Mouse (Mus musculus) layer of hippocampus, postnatal 10 days (tissue): ENCODE results near the gene Jakmip3. TPM values are rescaled to one million over a fixed set of nuclear protein-coding genes. Genes with fewer than 3 reads are reported as not detected.

ENCODE experiments used
- DNase-seq, 2 experiments: peaks; one replicate each; pipeline ENCODE4 v3.0.0; 2021; ENCODE audit warnings: low spot score in 2 of 2
- total RNA-seq, 2 experiments: library from RNA; stranded (reverse); gene quantifications; 2 replicates each; pipeline ENCODE4 v1.2.3; 2021

Gene Jakmip3
- total RNA-seq, 2 experiments from 2014 or later: 54.6 to 60.2 TPM

DNA sequence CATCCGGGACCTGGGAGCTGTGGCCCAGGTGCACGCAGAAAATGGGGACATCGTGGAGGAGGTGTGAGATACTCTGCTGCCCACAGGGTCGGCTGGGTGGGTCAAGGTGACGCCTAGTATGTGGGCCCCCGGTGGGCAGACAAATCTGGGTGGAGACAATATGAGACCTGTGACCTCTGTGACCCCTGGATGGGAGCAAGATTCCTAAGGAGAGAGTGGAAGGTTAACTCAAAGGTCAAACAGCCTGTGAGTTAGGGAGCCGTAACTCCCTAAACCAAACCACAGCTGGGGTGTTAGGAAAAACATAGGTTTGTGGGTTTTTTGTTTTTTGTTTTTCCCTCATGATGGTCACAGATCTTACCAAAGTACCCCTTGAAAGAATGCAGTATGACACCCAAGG lies 153.3 kb downstream of the Jakmip3 start:
- no peak for DNase-seq

DNA sequence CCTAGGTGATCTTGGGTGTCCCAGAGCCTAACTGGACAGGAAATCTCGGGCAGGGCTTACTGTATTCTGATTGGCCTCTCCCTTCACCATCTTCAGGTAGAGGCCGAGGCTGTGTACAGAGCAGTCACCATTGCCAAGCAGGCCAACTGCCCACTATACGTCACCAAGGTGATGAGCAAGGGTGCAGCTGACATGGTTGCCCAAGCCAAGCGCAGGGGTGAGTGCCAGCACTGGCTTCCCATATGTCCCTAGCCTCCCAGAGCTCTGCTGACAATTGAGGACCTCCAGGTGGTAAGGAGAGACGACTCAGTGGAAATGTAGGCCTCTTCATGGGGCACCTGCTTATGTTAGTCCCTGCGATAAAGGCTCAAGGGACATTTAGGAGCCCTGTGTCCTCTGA lies 154.2 kb downstream of the Jakmip3 start:
- DNase-seq: no peak

DNA sequence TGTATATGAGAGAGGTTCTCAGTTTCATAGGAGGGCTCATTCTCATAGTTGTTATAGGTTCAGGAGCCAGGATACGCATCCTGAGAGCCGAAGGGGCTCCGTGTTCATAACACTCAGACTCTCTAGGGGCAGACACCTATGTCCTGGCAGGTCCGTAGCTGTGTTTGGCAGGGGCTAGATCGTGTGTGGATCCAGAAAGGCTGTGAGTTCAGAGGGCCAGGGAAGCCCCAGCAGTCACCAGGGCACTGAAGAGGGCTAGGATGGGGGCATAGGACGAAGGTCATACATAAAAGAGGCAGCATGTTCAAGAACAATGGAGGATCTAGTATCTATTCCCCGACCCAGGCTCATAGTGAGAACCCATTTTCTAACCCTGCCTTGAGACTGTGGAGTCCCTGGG lies 154.8 kb downstream of the Jakmip3 start:
- no peak for DNase-seq

DNA sequence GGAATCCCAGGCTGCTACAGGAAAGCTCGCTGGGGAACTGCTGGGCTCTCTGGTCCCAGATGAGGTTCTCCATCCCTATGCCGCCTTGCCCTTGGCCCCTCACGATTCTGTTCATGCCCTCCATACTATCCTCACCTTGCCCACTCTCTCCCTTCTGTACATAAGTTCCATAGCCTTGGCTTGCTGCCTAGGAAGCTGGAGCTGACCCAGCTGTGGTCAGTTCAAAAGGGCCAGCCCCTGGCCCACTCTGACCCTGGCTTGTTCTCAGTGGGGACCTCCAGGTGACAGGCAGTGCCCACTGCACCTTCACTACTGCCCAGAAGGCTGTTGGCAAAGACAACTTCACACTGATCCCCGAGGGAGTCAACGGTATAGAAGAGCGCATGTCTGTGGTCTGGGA lies 155.9 kb downstream of the Jakmip3 start:
- no peak for DNase-seq

DNA sequence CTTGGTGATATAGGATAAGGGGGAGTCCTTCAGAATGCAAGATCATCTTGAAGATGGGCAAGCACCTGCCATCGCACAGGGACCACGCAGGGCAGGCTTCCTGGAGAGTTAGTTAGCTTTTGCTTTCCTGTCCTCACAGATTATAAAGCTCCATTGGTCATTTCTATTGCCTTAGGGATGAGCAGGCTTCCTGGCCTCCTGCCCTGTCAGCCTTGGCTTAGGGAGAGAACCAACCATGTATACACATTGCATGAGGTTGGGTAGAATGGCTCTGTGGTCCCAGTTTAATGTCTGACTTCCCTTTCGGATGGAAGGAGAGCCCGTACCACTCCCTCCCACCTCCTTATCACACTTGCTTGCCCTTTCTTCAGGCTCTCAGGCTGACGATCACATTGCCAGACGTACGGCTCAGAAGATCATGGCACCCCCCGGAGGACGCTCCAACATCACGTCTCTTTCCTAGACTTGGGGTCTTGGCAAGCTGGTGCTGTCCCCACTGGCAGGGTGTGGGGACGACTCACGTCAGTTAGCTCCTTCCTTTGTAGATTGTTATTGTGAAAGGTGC lies 160.1 kb downstream of the Jakmip3 start:
- DNase-seq: no peak

DNA sequence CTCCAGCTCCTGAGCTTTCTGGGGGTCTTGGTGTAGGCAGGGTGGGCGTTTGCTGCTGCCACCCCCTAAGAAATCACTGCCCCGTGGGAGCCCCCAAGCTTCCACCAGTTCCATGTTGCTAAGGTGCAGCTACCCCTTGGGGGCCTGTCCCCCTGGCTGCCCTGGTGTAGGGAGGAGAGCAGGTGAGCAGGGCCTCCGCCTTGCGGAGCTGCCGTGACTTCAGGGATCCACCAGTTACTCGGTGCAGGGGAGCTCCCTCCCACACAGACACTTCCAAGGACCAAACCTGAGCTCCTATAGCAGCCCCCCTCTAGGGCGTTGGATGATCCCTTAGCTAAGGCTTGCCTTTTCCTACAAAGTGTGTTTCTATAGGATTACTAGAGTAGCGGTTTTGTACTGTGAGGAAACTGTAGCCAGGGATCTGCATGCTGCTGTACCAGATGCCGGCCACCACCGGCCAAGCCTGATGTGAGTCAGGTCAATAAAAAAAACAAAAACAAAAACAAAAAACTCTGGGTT lies 160.8 kb downstream of the Jakmip3 start:
- DNase-seq: no peak

DNA sequence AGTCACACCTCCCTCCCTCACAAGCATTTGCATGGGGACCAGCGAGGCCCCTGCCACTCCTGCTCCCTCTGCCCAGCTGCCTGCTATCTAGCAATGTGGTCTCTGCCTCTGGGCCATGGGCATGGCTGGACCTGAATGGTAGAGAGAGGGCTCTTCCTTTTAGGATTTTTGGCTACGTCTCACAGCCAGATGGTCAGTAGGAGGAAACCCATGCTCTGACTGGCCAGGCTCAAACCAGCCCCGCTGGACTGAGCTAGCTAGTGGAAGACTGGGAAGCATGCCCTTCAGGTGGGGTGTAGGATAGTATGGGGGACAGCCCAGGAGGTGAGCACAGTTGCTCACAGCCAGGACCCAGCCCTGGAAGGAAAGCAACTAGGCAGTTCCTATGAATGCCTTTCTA lies 161.3 kb downstream of the Jakmip3 start:
- peak in 1 of 2 experiments; percentile 24 for DNase-seq

DNA sequence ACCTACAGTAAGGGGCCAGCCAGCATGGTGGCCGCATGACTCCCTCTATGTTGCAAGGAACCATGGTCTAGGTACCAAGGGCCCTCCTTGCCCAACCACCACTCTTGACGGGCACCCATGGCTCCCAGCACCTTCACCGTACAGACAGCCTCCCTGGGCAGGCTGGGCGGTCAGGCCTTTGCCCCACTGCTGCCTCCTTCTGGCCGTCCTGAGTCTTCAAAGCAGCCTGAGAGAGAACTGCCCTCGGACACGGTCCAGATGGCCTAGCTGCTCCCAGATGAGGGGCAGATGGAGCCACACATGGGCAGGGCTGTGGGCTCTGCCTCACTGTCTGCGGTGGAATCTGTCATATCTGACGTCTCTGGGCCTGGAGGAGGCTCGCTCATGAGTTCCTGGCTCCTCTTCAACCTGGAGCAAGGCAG lies 163.4 kb downstream of the Jakmip3 start:
- peak; percentile 61 to 67 for DNase-seq

DNA sequence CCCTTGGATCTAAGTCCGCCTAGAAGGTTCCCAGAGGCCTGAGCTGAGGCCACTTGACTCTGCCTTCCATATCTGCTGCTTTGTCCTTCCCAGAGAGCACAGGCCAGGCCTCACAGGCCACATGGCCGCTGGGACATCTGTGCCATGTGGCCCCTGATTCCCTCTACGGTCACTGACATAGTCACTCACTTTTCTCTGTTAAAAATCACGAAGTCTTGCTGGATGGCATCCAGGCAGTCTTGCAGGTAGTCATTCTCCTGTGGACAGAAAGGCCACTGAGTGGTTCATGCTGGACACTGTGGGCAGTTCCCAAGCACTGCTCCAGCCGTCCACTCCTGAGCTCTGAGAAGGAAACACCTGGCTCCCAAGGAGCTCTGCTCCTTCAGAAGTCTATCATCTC lies 164.5 kb downstream of the Jakmip3 start:
- no peak for DNase-seq

DNA sequence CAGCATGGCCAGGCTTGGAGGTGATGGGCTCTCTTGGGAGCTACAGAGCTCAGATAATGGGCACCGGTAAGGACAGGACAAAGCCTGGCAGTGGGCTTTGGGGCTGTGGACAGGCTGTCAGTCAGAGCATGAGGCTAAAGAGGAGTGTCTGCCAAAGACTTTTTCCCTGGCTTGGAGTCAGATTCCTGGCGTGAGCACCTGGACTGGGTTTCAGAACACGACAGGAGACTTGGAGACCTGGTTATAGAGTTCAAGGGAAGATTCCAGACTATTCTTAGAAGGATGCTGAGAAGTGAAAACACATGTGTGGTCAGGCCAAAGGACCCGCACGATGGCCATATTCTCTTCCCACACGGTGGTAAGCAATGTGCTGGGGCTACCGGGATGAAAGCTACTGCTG lies 165.2 kb downstream of the Jakmip3 start:
- DNase-seq: no peak

DNA sequence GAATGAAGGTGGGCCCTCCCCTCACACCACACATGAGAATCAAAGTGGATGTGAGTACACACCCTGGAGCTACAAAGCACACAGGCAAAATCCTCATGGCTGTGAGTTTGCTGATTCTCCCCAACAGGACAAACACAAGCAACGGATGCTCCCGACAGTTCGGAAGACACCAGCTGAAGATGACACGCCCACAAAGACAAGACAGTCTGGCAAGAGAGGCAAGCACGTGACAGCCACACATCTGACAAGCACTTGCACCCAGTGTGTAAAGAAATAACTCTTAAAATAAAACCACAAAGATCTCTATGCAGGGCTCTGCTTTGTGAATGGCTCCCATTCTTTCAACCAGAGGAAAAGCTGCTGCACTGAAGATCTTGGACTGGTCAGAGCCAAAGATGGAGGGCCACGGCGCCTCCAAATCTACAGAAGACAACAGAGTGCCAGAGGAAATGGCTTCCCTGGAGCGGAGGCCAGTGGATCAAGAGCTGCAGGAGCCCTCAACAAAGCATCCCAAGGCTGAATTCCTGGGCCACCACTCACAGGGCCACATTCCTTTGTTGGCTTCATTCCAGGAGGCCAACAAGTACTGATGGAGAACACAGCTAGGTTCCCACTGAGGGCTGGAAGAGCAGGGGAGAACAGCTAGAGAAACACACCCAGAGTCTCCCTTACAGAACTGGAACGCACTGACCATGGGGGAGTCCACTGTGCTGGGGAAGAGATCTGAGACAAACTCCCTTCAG lies 167.5 kb downstream of the Jakmip3 start:
- DNase-seq: peak in 1 of 2 experiments; percentile 26

DNA sequence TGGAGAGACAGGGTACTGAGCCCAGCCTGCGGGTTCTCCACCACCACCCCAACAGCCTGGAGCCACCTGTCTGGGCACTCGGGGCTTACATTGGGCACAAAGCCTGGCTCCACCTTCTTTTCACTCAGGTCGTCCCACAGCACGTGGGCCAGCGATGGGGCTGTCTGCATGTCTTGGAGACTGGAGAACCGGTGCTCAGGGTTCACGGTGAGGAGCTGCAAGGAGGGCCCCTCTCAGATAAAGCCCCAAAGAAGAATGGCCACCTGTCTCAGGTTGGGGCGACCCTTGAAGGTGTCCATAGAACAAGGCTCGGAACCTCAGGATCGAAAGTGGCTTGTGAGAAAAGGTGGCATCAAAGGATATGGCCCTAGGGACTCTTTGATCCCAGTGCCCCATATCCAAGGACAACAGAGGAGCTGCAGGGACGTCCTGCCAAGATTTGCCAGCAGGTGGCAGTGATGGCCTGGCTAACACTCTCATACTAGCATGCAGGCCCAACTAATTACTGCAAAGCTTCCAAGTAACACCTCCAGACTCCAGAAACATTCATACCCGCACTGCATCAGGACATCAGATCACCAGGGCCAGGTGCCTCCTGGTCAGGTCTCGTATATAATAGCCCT lies 178.7 kb downstream of the Jakmip3 start:
- DNase-seq: peak; percentile 93 to 94

DNA sequence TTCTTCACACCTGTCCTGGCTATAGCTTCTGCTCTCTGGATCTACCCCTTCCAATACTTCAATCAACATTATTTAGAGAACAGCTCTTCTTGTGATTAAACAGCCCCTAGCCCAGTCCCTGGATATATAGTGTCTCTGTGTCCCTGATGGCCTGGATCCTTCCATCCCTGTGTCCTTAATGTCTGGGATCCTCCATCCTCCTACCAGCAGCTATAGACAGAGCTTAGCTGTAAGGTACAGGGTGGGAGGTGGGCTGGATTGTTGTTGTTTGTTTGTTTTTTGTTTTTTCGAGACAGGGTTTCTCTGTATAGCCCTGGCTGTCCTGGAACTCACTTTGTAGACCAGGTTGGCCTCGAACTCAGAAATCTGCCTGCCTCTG lies 179.2 kb downstream of the Jakmip3 start:
- DNase-seq: no peak

DNA sequence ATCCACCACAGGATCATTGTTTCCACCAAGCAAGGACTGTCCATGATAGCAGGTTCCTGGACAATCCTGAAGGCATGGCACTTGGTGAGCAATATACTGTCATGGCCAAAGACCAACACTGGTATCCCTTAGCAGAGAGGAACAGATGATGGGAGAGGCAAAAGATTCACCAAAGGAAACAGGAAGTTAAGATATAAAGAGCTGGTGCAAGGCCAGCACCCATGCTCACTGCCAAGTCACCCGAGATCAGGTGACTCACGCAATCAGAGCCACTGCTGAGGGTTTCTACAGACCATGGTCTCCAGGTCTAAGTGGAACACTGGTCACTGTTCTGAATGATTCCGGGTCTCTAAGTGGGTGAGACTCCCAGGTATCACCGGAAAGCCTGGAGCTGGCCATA lies 185.4 kb downstream of the Jakmip3 start:
- no peak for DNase-seq

DNA sequence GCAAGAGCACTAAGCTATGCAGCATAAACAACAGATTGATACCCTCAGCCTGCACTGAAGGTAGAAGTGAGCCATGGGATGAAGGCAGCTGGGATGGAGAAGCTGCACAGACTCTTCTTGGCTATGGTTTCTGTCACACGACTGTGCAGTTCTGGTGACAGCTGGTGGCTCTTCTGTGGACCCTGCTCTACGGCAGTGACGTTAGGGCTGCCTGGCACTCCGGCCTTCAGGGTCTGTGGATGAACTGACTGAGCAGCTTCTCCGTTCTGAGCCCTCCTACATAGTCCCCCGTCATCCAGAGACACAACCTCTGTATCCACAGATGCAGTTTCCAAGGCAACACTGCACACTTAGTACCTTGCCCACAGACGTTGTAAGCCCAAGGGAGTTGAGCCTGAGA lies 186.0 kb downstream of the Jakmip3 start:
- no peak for DNase-seq

DNA sequence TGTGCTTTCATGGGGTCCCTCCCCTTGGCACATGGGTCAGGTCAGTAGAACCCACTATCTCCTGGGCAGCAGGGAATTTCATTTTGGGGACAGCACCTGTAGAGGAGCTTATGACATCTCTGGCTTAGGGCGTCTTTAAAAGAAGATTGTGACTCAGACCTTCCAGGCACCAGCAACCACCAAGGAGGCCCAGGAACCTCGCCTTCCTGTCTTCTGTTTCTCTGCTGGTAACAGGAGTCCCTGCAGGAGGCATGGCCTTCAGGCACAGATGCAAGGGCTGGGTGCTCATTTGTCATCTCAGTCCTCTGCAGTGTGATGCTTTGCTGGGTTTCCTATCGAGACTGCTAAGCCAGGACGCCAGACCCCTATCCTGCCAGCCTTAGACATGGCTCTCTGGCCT lies 188.5 kb downstream of the Jakmip3 start:
- no peak for DNase-seq

DNA sequence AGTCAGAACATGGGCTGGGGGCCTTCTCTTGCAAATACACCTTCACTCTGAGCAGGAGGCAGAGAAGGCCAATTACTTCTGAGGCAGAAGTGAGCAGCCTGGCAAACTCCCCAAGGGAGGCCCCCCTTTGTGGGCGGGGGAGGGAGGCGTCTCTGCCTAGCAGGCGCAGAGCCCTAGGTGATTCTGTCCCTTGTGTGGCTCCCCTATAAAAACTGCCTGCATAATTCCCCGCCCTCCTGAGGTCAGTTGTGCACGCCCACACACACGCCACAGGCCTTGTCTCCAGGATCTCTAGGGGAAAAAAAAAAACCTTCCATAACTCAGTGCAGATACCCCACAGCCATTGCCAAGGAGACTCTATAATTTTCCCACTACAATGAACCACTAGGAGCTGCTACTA lies 189.8 kb downstream of the Jakmip3 start:
- no peak for DNase-seq

DNA sequence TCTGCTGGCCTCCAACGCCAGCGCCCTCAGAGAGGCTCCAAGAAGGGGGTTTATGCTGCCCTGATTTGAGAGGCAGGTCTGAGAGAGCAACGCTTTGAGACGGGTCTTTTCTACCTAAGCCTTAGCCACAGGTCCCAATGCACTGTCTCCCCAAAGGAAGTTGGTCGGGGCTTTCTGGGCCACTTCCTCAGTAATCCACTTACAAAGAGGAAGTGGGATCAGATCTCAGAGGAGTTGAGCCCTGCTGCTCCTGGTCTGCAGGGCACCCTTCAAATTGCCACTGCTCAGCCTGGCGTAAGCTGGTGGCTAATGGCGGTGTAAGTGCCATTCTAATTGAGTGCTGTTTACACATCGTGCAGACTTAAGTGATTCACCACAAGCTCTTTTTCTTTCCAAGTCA lies 191.0 kb downstream of the Jakmip3 start:
- DNase-seq: no peak

DNA sequence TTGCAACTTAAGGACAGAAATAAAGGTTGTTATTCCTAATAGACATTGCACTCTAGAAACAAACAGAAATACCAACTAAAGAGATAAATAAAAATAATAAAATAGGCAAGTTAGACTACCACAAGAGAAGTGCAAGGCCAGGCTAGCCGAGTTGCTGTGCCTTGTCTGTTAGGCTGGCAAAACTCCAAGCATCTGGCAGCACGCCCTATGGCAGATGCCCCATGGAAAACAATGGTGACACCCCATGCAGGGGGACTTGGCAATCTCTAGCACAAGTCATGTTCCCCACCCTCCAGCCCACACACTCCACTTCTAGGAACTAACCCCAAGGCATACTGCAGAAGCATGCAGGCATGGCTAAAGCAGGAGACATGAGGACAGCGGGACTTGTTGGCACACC lies 192.9 kb downstream of the Jakmip3 start:
- DNase-seq: peak; percentile 59 to 71
